Mouse (Mus musculus): ENCODE results near the gene Macrod2. TPM values are rescaled to one million over a fixed set of nuclear protein-coding genes. Genes with fewer than 3 reads are reported as not detected.
A peak's percentile ranks its signal among the peaks of the same experiment; 100 is the strongest.

The Macrod2 gene
- polyA plus RNA-seq, 1 experiment from 2014 or later: 62.2 TPM

DNA sequence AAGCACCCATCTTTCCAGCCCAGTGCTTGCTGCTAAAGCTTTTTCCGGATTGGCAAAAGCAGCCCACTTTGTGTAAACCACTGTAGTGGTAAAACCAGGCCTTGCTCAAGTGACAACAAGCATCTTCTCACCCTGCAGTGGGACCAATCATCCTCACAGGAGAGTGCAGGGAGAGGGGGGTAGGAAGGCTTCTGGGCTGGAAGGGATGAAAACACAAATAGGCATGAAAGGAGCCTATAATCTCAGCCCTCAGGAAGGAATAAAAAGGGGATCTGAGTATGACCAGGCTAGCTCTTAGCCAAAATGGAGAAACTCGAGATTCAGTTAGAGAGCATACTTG, 1663.6 kb downstream of the Macrod2 start:
- Histone ChIP-seq H3K36me3 (replicated peaks; ENCODE audit: control insufficient read depth, insufficient read depth) (no peaks in the 10 kb centered on the region), H3K27ac (peak overlapping the region; percentile 54; the same call in 1 of the 2 replicates), H3K4me1 (replicated peaks; ENCODE audit: control insufficient read depth, insufficient read depth, low read length) (peaks cover 13% of the 10 kb centered on the region; the same call in 1 of the 2 replicates), H3K27me3 (ENCODE audit: control insufficient read depth, insufficient read depth, low read length) (no peaks in the 10 kb centered on the region), H3K4me2 (replicated peaks) (no peak overlapping the region), H3K4me3 (replicated peaks; ENCODE audit: low read length) (no peak overlapping the region), H3K9ac (no peak overlapping the region), H3K9me3 (ENCODE audit: control insufficient read depth, low read length) (no peaks in the 10 kb centered on the region)
- ATAC-seq (ENCODE audit: low FRiP score) (no peak), DNase-seq (ENCODE audit: low spot score) (no peak)
- WGBS: 59% methylated on average over 2 of the region's 2 CpGs

DNA sequence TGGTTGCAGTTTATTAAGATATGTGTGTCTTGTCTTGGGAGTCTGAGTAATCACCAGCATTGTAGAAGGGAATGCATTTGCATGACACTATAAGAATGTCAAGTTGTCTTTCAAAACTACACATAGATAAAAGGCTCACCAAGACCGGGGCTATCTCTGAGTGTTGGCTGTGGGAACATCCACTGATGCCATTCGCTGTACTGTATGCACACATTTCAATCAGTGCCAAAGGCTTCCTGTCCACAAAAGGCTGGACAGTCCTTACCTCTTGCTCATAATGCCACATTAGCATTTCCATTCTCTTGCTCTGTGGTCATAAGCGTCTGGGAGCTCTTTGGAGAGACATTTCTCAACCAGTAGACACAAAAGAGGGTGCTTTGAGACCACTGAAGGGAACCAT, 1713.8 kb downstream of the Macrod2 start:
- Histone ChIP-seq H3K9ac (no peak overlapping the region), H3K9me3 (ENCODE audit: control insufficient read depth, low read length) (no peaks in the 10 kb centered on the region), H3K27me3 (ENCODE audit: control insufficient read depth, insufficient read depth, low read length) (no peaks in the 10 kb centered on the region), H3K36me3 (replicated peaks; ENCODE audit: control insufficient read depth, insufficient read depth) (no peaks in the 10 kb centered on the region), H3K27ac (no peak overlapping the region), H3K4me1 (replicated peaks; ENCODE audit: control insufficient read depth, insufficient read depth, low read length) (no peaks in the 10 kb centered on the region), H3K4me3 (replicated peaks; ENCODE audit: low read length) (no peak overlapping the region), H3K4me2 (replicated peaks) (no peak overlapping the region)
- 33% methylated on average over 3 of the region's 3 CpGs for WGBS
- no peak for DNase-seq (ENCODE audit: low spot score)
- ATAC-seq (ENCODE audit: low FRiP score): 0 out of 2 replicates have a peak, but pooled peaks have one; percentile 37

- Histone ChIP-seq H3K9me3 (ENCODE audit: control insufficient read depth, low read length) (no peaks in the 10 kb centered on the region), H3K4me1 (replicated peaks; ENCODE audit: control insufficient read depth, insufficient read depth, low read length) (no peaks in the 10 kb centered on the region), H3K27ac (no peak overlapping the region), H3K9ac (no peak overlapping the region), H3K36me3 (replicated peaks; ENCODE audit: control insufficient read depth, insufficient read depth) (no peaks in the 10 kb centered on the region), H3K4me3 (replicated peaks; ENCODE audit: low read length) (no peak overlapping the region), H3K4me2 (replicated peaks) (no peak overlapping the region), H3K27me3 (ENCODE audit: control insufficient read depth, insufficient read depth, low read length) (no peaks in the 10 kb centered on the region)
- ATAC-seq (ENCODE audit: low FRiP score) (no peak), DNase-seq (ENCODE audit: low spot score) (no peak)
- WGBS: 95% methylated on average over 1 of the region's 1 CpGs
Measured at GRCm38 (mm10) chr2:142116623-142117022, 1721.5 kb downstream of the Macrod2 start.

DNA sequence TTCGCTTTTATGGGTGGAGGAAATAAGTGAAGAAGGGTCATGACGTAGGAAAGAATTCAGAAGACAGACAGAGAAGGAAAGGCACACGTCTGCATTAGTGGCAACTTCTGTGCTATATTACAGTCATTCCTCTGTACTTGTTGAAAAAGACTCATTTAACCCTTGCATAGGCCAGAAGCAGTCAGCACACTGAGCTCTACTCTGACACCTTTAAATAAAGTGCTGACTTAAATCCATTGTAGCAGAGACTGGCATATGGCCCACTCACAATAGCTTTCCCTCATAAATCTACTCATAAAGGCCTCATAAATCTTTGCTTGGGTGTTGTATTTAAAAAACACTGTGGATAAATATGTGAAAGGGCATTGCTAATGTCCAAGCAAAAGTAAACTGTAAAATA, 1733.0 kb downstream of the Macrod2 start:
- Histone ChIP-seq H3K4me1 (replicated peaks; ENCODE audit: control insufficient read depth, insufficient read depth, low read length) (no peaks in the 10 kb centered on the region), H3K4me3 (replicated peaks; ENCODE audit: low read length) (no peak overlapping the region), H3K4me2 (replicated peaks) (no peak overlapping the region), H3K9ac (no peak overlapping the region), H3K27me3 (ENCODE audit: control insufficient read depth, insufficient read depth, low read length) (no peaks in the 10 kb centered on the region), H3K9me3 (ENCODE audit: control insufficient read depth, low read length) (no peaks in the 10 kb centered on the region), H3K27ac (no peak overlapping the region), H3K36me3 (replicated peaks; ENCODE audit: control insufficient read depth, insufficient read depth) (no peaks in the 10 kb centered on the region)
- 81% methylated on average over 3 of the region's 3 CpGs for WGBS
- DNase-seq (ENCODE audit: low spot score): no peak
- no peak for ATAC-seq (ENCODE audit: low FRiP score)

DNA sequence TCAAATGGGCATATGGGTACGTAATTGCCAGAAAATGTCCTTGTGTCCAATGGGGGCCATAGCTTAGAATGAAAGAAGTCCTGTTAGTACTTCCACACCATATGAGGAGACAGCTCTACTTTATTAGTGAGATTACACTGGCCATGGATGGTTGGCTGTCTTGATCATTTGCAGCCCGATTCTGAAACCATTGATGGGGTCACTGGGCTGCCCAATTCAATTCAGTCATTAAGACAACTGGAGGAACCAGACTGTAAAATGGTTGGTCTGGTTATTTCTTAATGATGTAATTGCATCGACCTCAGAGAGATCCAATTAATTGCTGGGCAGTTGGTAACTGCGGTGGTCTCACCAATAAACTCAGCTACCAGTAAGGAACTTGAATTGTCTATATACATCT, 1734.1 kb downstream of the Macrod2 start:
- Histone ChIP-seq H3K4me1 (replicated peaks; ENCODE audit: control insufficient read depth, insufficient read depth, low read length) (no peaks in the 10 kb centered on the region), H3K4me3 (replicated peaks; ENCODE audit: low read length) (no peak overlapping the region), H3K36me3 (replicated peaks; ENCODE audit: control insufficient read depth, insufficient read depth) (no peaks in the 10 kb centered on the region), H3K9ac (no peak overlapping the region), H3K27me3 (ENCODE audit: control insufficient read depth, insufficient read depth, low read length) (no peaks in the 10 kb centered on the region), H3K4me2 (replicated peaks) (no peak overlapping the region), H3K27ac (no peak overlapping the region), H3K9me3 (ENCODE audit: control insufficient read depth, low read length) (no peaks in the 10 kb centered on the region)
- 83% methylated on average over 4 of the region's 4 CpGs for WGBS
- DNase-seq (ENCODE audit: low spot score) (no peak), ATAC-seq (ENCODE audit: low FRiP score) (no peak)

DNA sequence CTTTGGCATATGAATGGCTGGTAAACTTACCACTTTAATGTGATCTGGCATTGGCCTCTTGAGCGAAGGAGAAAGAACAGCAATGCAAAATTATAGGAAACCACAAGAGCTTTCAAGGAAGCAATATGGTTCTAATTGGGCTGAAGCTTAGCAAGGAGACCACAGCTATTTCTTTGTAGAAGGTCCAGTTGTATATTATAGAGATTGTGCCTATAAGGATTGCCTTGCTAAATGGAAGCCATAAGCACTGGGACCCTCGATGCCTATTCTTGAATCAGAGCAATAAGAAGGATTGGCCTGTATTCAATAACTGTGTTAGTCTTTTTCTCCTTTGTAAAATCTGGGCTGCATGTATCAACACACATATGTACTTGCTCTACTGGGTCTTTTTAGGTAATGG, 1754.2 kb downstream of the Macrod2 start:
- no peak overlapping the region for H3K27ac ChIP-seq
- H3K4me3 ChIP-seq (replicated peaks; ENCODE audit: low read length): no peak overlapping the region
- H3K36me3 ChIP-seq (replicated peaks; ENCODE audit: control insufficient read depth, insufficient read depth): no peaks in the 10 kb centered on the region
- no peak overlapping the region for H3K9ac ChIP-seq
- no peak overlapping the region for H3K4me2 ChIP-seq (replicated peaks)
- WGBS: 94% methylated on average over 2 of the region's 2 CpGs
- H3K4me1 ChIP-seq (replicated peaks; ENCODE audit: control insufficient read depth, insufficient read depth, low read length): no peaks in the 10 kb centered on the region
- no peak for DNase-seq (ENCODE audit: low spot score)
- no peaks in the 10 kb centered on the region for H3K27me3 ChIP-seq (ENCODE audit: control insufficient read depth, insufficient read depth, low read length)
- no peaks in the 10 kb centered on the region for H3K9me3 ChIP-seq (ENCODE audit: control insufficient read depth, low read length)
- ATAC-seq (ENCODE audit: low FRiP score): no peak

DNA sequence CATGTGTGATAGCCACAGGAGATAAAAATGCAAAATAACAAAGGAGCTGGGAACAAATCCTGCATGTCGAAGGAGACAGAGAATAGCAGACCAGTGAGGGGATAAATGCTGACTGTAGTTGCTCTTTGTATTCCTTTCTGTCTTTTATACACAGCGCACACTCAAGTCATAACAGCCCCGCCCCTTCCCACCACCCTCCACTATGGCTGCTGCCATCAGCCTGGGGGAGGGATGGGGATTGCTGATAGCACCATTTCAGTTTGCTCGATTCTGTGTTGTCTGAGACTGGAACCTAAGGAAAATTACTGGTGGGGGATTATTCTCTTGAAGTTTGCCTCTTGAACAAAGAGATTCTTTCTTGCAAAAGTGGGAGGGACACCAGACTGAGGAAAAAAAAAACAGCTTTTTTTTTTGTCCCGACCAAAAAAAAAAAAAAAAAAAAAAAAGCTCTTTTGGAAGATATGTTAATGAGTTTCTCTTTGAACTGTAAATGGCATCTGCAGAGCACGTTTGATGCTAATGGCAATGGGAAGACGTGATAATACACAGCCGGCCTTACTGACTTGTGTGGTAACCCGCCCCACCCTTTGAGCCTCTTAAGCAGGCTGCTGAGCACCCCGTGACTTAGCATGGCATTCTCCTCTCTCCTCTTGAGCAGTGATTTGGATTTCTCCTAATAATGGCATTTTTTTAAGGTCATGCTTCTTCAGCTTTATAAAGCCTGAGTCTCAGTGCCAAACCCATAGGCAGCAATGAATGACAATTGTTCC, 1768.6 kb downstream of the Macrod2 start:
- 13% methylated on average over 10 of the region's 10 CpGs for WGBS
- peak overlapping the region; percentile 29; the same call in 1 of the 2 replicates for H3K9ac ChIP-seq
- H3K9me3 ChIP-seq (ENCODE audit: control insufficient read depth, low read length): no peaks in the 10 kb centered on the region
- H3K27me3 ChIP-seq (ENCODE audit: control insufficient read depth, insufficient read depth, low read length): no peaks in the 10 kb centered on the region
- H3K4me2 ChIP-seq (replicated peaks): peak overlapping the region; percentile 24
- ATAC-seq (ENCODE audit: low FRiP score) (peak; percentile 83), DNase-seq (ENCODE audit: low spot score) (peak; percentile 36)
- H3K36me3 ChIP-seq (replicated peaks; ENCODE audit: control insufficient read depth, insufficient read depth): no peaks in the 10 kb centered on the region
- peaks cover 10% of the 10 kb centered on the region for H3K4me1 ChIP-seq (replicated peaks; ENCODE audit: control insufficient read depth, insufficient read depth, low read length)
- H3K4me3 ChIP-seq (replicated peaks; ENCODE audit: low read length): no peak overlapping the region
- no peak overlapping the region for H3K27ac ChIP-seq

DNA sequence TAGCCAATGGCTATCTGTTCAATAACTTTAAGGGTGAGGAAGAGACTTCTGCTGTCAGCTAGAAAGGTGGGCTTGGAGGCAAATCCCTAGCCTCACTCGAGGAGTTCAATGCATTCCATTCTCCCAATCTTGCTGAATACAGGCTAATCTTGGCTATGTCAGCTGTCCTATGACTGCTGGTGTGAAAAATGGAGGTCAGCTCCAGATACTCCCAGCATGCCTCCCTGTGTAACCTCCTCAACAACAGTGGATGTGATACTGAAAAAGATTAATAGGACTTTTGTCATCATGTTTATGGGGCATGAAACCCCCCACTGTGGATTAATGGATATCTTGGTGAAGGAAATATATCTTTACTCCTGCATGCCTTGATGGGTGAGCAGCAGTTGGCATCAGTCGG, 1774.5 kb downstream of the Macrod2 start:
- Histone ChIP-seq H3K4me2 (replicated peaks) (no peak overlapping the region), H3K4me3 (replicated peaks; ENCODE audit: low read length) (no peak overlapping the region), H3K4me1 (replicated peaks; ENCODE audit: control insufficient read depth, insufficient read depth, low read length) (no peaks in the 10 kb centered on the region), H3K27ac (no peak overlapping the region), H3K36me3 (replicated peaks; ENCODE audit: control insufficient read depth, insufficient read depth) (no peaks in the 10 kb centered on the region), H3K27me3 (ENCODE audit: control insufficient read depth, insufficient read depth, low read length) (no peaks in the 10 kb centered on the region), H3K9ac (no peak overlapping the region), H3K9me3 (ENCODE audit: control insufficient read depth, low read length) (no peaks in the 10 kb centered on the region)
- no peak for DNase-seq (ENCODE audit: low spot score)
- 60% methylated on average over 2 of the region's 2 CpGs for WGBS
- no peak for ATAC-seq (ENCODE audit: low FRiP score)

- H3K4me3 ChIP-seq (replicated peaks; ENCODE audit: low read length): no peak overlapping the region
- no peaks in the 10 kb centered on the region for H3K36me3 ChIP-seq (replicated peaks; ENCODE audit: control insufficient read depth, insufficient read depth)
- no peak for DNase-seq (ENCODE audit: low spot score)
- H3K4me2 ChIP-seq (replicated peaks): no peak overlapping the region
- WGBS: 94% methylated on average over 3 of the region's 3 CpGs
- no peaks in the 10 kb centered on the region for H3K4me1 ChIP-seq (replicated peaks; ENCODE audit: control insufficient read depth, insufficient read depth, low read length)
- H3K27me3 ChIP-seq (ENCODE audit: control insufficient read depth, insufficient read depth, low read length): no peaks in the 10 kb centered on the region
- ATAC-seq (ENCODE audit: low FRiP score): no peak
- H3K9ac ChIP-seq: no peak overlapping the region
- no peak overlapping the region for H3K27ac ChIP-seq
- no peaks in the 10 kb centered on the region for H3K9me3 ChIP-seq (ENCODE audit: control insufficient read depth, low read length)
Measured at GRCm38 (mm10) chr2:142172706-142173105, 1777.6 kb downstream of the Macrod2 start.

- ATAC-seq (ENCODE audit: low FRiP score): no peak
- H3K4me1 ChIP-seq (replicated peaks; ENCODE audit: control insufficient read depth, insufficient read depth, low read length): no peaks in the 10 kb centered on the region
- 80% methylated on average over 2 of the region's 2 CpGs for WGBS
- H3K9ac ChIP-seq: no peak overlapping the region
- H3K27me3 ChIP-seq (ENCODE audit: control insufficient read depth, insufficient read depth, low read length): no peaks in the 10 kb centered on the region
- no peak for DNase-seq (ENCODE audit: low spot score)
- no peak overlapping the region for H3K4me2 ChIP-seq (replicated peaks)
- H3K9me3 ChIP-seq (ENCODE audit: control insufficient read depth, low read length): no peaks in the 10 kb centered on the region
- H3K4me3 ChIP-seq (replicated peaks; ENCODE audit: low read length): no peak overlapping the region
- no peak overlapping the region for H3K27ac ChIP-seq
- no peaks in the 10 kb centered on the region for H3K36me3 ChIP-seq (replicated peaks; ENCODE audit: control insufficient read depth, insufficient read depth)
Measured at GRCm38 (mm10) chr2:142174039-142174438, 1778.9 kb downstream of the Macrod2 start.
